ENCODE assay signal across 9 mouse cellular contexts in genomic region chr7:141008312-141008761, GRCm38 (mm10). TPM values are rescaled to one million over a fixed set of nuclear protein-coding genes. Genes with fewer than 3 reads are reported as not detected.
DNase-seq lines count a peak whose midpoint lies in the region; ATAC-seq and TF ChIP-seq lines count a peak whose summit lies in the region.
"Had no signal": no experiment of that assay in that cellular context is flagged by ENCODE, and none has a peak within 500 bp of the region (broad histone marks: within the 10 kb centered on the region; RNA-seq: fewer than 3 reads in every experiment).

No protein-coding gene starts in this region.

- TF ChIP-seq CTCF in thymus, adult 2 months (IDR thresholded peaks at IDR 0.05; ENCODE audit: borderline replicate concordance, control insufficient read depth, extremely low read depth, insufficient read depth, low read length, poor library complexity), result no peak

- DNase-seq in forebrain, embryonic 10.5 days (ENCODE audit: extremely low spot score, low spot score), result no peak
- no peak for DNase-seq in limb, embryonic 10.5 days (ENCODE audit: low spot score)
- peak; percentile 30 for DNase-seq in mesoderm, embryonic 11.5 days (ENCODE audit: low read depth, low spot score)
- DNase-seq in thymus, adult 2 months, result no peak
- no peak for DNase-seq in layer of hippocampus, adult 8-10 months (ENCODE audit: low spot score in 2 of 2)

- peaks cover 24% of the 10 kb centered on the region for H3K27me3 ChIP-seq in forebrain, embryonic 10.5 days (ENCODE audit: poor library complexity, severe bottlenecking)
- H3K27me3 ChIP-seq in forebrain, embryonic 15.5 days, result no peaks in the 10 kb centered on the region
- 0 out of 2 replicates have a peak, but pooled peaks cover 6% of the 10 kb centered on the region for H3K27me3 ChIP-seq in heart, embryonic 11.5 days (ENCODE audit: control insufficient read depth, insufficient read depth, low read length)
- no peaks in the 10 kb centered on the region for H3K27me3 ChIP-seq in limb, embryonic 10.5 days (ENCODE audit: low read depth, poor library complexity, severe bottlenecking)
- no peaks in the 10 kb centered on the region for H3K27me3 ChIP-seq in thymus, adult 2 months (ENCODE audit: control insufficient read depth, insufficient read depth, low read length)

- WGBS in forebrain, embryonic 10.5 days, result 6% methylated on average over 7 of the region's 7 CpGs
- 11% methylated on average over 7 of the region's 7 CpGs for WGBS in forebrain, embryonic 15.5 days
- WGBS in heart, embryonic 11.5 days (ENCODE audit: insufficient replicate concordance), result 8% methylated on average over 7 of the region's 7 CpGs
- 5% methylated on average over 7 of the region's 7 CpGs for WGBS in limb, embryonic 10.5 days
- WGBS in thymus, adult 2 months, result 17% methylated on average over 7 of the region's 7 CpGs

- no peaks in the 10 kb centered on the region for H3K36me3 ChIP-seq in forebrain, embryonic 10.5 days (replicated peaks)
- H3K36me3 ChIP-seq in forebrain, embryonic 15.5 days, result no peaks in the 10 kb centered on the region
- no peaks in the 10 kb centered on the region for H3K36me3 ChIP-seq in heart, embryonic 11.5 days (ENCODE audit: control insufficient read depth, insufficient read depth, low read length)
- no peaks in the 10 kb centered on the region for H3K36me3 ChIP-seq in limb, embryonic 10.5 days
- H3K36me3 ChIP-seq in thymus, adult 2 months (ENCODE audit: control insufficient read depth, insufficient read depth, low read length), result no peaks in the 10 kb centered on the region

- TF ChIP-seq POLR2A in thymus, adult 2 months (IDR thresholded peaks at IDR 0.05; ENCODE audit: control insufficient read depth, extremely low read depth, insufficient read depth, low read length, poor library complexity), result no peak

- peak overlapping the region; percentile 35; the same call in 1 of the 2 replicates for H3K27ac ChIP-seq in forebrain, embryonic 10.5 days
- H3K27ac ChIP-seq in forebrain, embryonic 15.5 days (replicated peaks), result no peak overlapping the region
- 0 out of 2 replicates have a peak overlapping the region, but pooled peaks have one; percentile 23 for H3K27ac ChIP-seq in brown adipose tissue, adult 24 weeks (replicated peaks; ENCODE audit: low read depth, low read length)
- no peak overlapping the region for H3K27ac ChIP-seq in heart, embryonic 11.5 days (ENCODE audit: low read depth, low read length)
- peak overlapping the region; percentile 56; the same call in 1 of the 2 replicates for H3K27ac ChIP-seq in limb, embryonic 10.5 days
- no peak overlapping the region for H3K27ac ChIP-seq in thymus, adult 2 months (ENCODE audit: control insufficient read depth, insufficient read depth, low read length)

- no peak overlapping the region for H3K4me2 ChIP-seq in forebrain, embryonic 15.5 days (replicated peaks)
- peak overlapping the region; percentile 57 for H3K4me2 ChIP-seq in heart, embryonic 11.5 days

- no peaks in the 10 kb centered on the region for H3K9me3 ChIP-seq in forebrain, embryonic 10.5 days
- H3K9me3 ChIP-seq in forebrain, embryonic 15.5 days, result no peaks in the 10 kb centered on the region
- no peaks in the 10 kb centered on the region for H3K9me3 ChIP-seq in heart, embryonic 11.5 days (replicated peaks; ENCODE audit: control insufficient read depth, low read length)
- no peaks in the 10 kb centered on the region for H3K9me3 ChIP-seq in limb, embryonic 10.5 days (replicated peaks)

- H3K9ac ChIP-seq in forebrain, embryonic 15.5 days (replicated peaks), result no peak overlapping the region
- H3K9ac ChIP-seq in heart, embryonic 11.5 days (ENCODE audit: low read depth, low read length), result no peak overlapping the region

- no peak for ATAC-seq in forebrain, embryonic 15.5 days (replicated peaks)
- no peak for ATAC-seq in heart, embryonic 11.5 days (replicated peaks; ENCODE audit: insufficient number of reproducible peaks, low FRiP score, low TSS enrichment)

- H3K4me1 ChIP-seq in forebrain, embryonic 10.5 days, result peaks cover 32% of the 10 kb centered on the region
- peaks cover 5% of the 10 kb centered on the region; the same call in 1 of the 2 replicates for H3K4me1 ChIP-seq in forebrain, embryonic 15.5 days
- no peaks in the 10 kb centered on the region for H3K4me1 ChIP-seq in brown adipose tissue, adult 24 weeks (ENCODE audit: control insufficient read depth, insufficient read depth, insufficient read length, low read length)
- peaks cover 6% of the 10 kb centered on the region; the same call in 1 of the 2 replicates for H3K4me1 ChIP-seq in heart, embryonic 11.5 days (ENCODE audit: control insufficient read depth, insufficient read depth, low read length)
- peaks cover 35% of the 10 kb centered on the region for H3K4me1 ChIP-seq in limb, embryonic 10.5 days
- H3K4me1 ChIP-seq in thymus, adult 2 months (replicated peaks; ENCODE audit: control insufficient read depth, insufficient read depth, low read length), result peaks cover 26% of the 10 kb centered on the region

- peak overlapping the region; percentile 42 for H3K4me3 ChIP-seq in forebrain, embryonic 10.5 days
- no peak overlapping the region for H3K4me3 ChIP-seq in forebrain, embryonic 15.5 days
- H3K4me3 ChIP-seq in brown adipose tissue, adult 24 weeks (ENCODE audit: insufficient read depth, low read depth, low read length), result no peak overlapping the region
- H3K4me3 ChIP-seq in heart, embryonic 11.5 days (ENCODE audit: low read depth, low read length), result no peak overlapping the region
- H3K4me3 ChIP-seq in limb, embryonic 10.5 days, result peak overlapping the region; percentile 35
- no peak overlapping the region for H3K4me3 ChIP-seq in thymus, adult 2 months (ENCODE audit: control insufficient read depth, insufficient read depth, low read length)

RNA-seq across cellular contexts. Expression of gene Ifitm3, which starts 2.2 kb away (rescaled TPM):
- 10.8 and 13.8 TPM in 2 replicates for polyA plus RNA-seq in forebrain, embryonic 10.5 days (2016; fragmentation: Nextera tagmentation; extraction: Ambion mirVana)
- 21.7 and 24.9 TPM in 2 replicates for polyA plus RNA-seq in forebrain, embryonic 15.5 days (2015; fragmentation: Nextera tagmentation; extraction: Ambion mirVana)
- polyA plus RNA-seq in brown adipose tissue, adult 24 weeks (2012; ENCODE audit: insufficient read depth, insufficient read length, missing spikeins), result 117 and 134 TPM in 2 replicates
- 32.5 and 36.2 TPM in 2 replicates for polyA plus RNA-seq in heart, embryonic 11.5 days (2014; fragmentation: Nextera tagmentation; extraction: Ambion mirVana)
- 54.0 and 56.4 TPM in 2 replicates for polyA plus RNA-seq in limb, embryonic 10.5 days (2016; fragmentation: Nextera tagmentation; extraction: Ambion mirVana)
- polyA plus RNA-seq in thymus, adult 2 months (2012; rRNA removed), result 309 and 397 TPM in 2 replicates
- total RNA-seq in layer of hippocampus, adult 8-10 months (2022), result 10 to 100 TPM in 3 of 4 experiments, 1 to 10 TPM in 1; 9.0 to 40.6 (median 20.8) TPM

RNA-seq across cellular contexts. Expression of gene Ifitm6, which starts 9.4 kb away (rescaled TPM):
- polyA plus RNA-seq in forebrain, embryonic 10.5 days (2016; fragmentation: Nextera tagmentation; extraction: Ambion mirVana), result not detected in 2 replicates
- polyA plus RNA-seq in forebrain, embryonic 15.5 days (2015; fragmentation: Nextera tagmentation; extraction: Ambion mirVana), result not detected in 2 replicates
- polyA plus RNA-seq in brown adipose tissue, adult 24 weeks (2012; ENCODE audit: insufficient read depth, insufficient read length, missing spikeins), result 2.1 TPM in 1 of 2 replicates, not detected in the other
- polyA plus RNA-seq in heart, embryonic 11.5 days (2014; fragmentation: Nextera tagmentation; extraction: Ambion mirVana), result 0.26 TPM in 1 of 2 replicates, not detected in the other
- polyA plus RNA-seq in limb, embryonic 10.5 days (2016; fragmentation: Nextera tagmentation; extraction: Ambion mirVana), result 0.31 TPM in 1 of 2 replicates, not detected in the other
- 4.7 and 5.9 TPM in 2 replicates for polyA plus RNA-seq in thymus, adult 2 months (2012; rRNA removed)
- total RNA-seq in layer of hippocampus, adult 8-10 months (2022), result 1 to 10 TPM in 1 of 4 experiments, not detected in 3; 1.1 TPM

RNA-seq across cellular contexts. Expression of gene Gm17387, which starts 20.6 kb away (rescaled TPM):
- not detected in 2 replicates for polyA plus RNA-seq in forebrain, embryonic 10.5 days (2016; fragmentation: Nextera tagmentation; extraction: Ambion mirVana)
- polyA plus RNA-seq in forebrain, embryonic 15.5 days (2015; fragmentation: Nextera tagmentation; extraction: Ambion mirVana), result not detected in 2 replicates
- not detected in 2 replicates for polyA plus RNA-seq in brown adipose tissue, adult 24 weeks (2012; ENCODE audit: insufficient read depth, insufficient read length, missing spikeins)
- polyA plus RNA-seq in heart, embryonic 11.5 days (2014; fragmentation: Nextera tagmentation; extraction: Ambion mirVana), result not detected in 2 replicates
- not detected in 2 replicates for polyA plus RNA-seq in limb, embryonic 10.5 days (2016; fragmentation: Nextera tagmentation; extraction: Ambion mirVana)
- polyA plus RNA-seq in thymus, adult 2 months (2012; rRNA removed), result not detected in 2 replicates
- not detected for total RNA-seq in layer of hippocampus, adult 8-10 months (2022)
- polyA plus RNA-seq: neural tube, embryonic 14.5 days had no signal

RNA-seq across cellular contexts. Expression of gene Ifitm1, which starts 41.3 kb away (rescaled TPM):
- polyA plus RNA-seq in forebrain, embryonic 10.5 days (2016; fragmentation: Nextera tagmentation; extraction: Ambion mirVana), result 3.7 and 4.1 TPM in 2 replicates
- 6.5 and 7.6 TPM in 2 replicates for polyA plus RNA-seq in forebrain, embryonic 15.5 days (2015; fragmentation: Nextera tagmentation; extraction: Ambion mirVana)
- not detected in 2 replicates for polyA plus RNA-seq in brown adipose tissue, adult 24 weeks (2012; ENCODE audit: insufficient read depth, insufficient read length, missing spikeins)
- polyA plus RNA-seq in heart, embryonic 11.5 days (2014; fragmentation: Nextera tagmentation; extraction: Ambion mirVana), result 4.8 and 7.6 TPM in 2 replicates
- polyA plus RNA-seq in limb, embryonic 10.5 days (2016; fragmentation: Nextera tagmentation; extraction: Ambion mirVana), result 27.9 and 43.1 TPM in 2 replicates
- polyA plus RNA-seq in thymus, adult 2 months (2012; rRNA removed), result 39.0 and 60.9 TPM in 2 replicates
- total RNA-seq in layer of hippocampus, adult 8-10 months (2022), result 1 to 10 TPM; 2.5 to 5.1 (median 2.7) TPM

RNA-seq across cellular contexts. Expression of gene Ifitm2, which starts 52.5 kb away (rescaled TPM):
- 365 and 397 TPM in 2 replicates for polyA plus RNA-seq in forebrain, embryonic 10.5 days (2016; fragmentation: Nextera tagmentation; extraction: Ambion mirVana)
- 126 and 142 TPM in 2 replicates for polyA plus RNA-seq in forebrain, embryonic 15.5 days (2015; fragmentation: Nextera tagmentation; extraction: Ambion mirVana)
- 194 and 274 TPM in 2 replicates for polyA plus RNA-seq in brown adipose tissue, adult 24 weeks (2012; ENCODE audit: insufficient read depth, insufficient read length, missing spikeins)
- polyA plus RNA-seq in heart, embryonic 11.5 days (2014; fragmentation: Nextera tagmentation; extraction: Ambion mirVana), result 420 and 429 TPM in 2 replicates
- polyA plus RNA-seq in limb, embryonic 10.5 days (2016; fragmentation: Nextera tagmentation; extraction: Ambion mirVana), result 904 and 922 TPM in 2 replicates
- polyA plus RNA-seq in thymus, adult 2 months (2012; rRNA removed), result 207 and 296 TPM in 2 replicates
- total RNA-seq in layer of hippocampus, adult 8-10 months (2022), result 10 to 100 TPM; 13.8 to 19.4 (median 17.2) TPM

Comparison
In these comparisons a context has a peak if more than half of its experiments do, and no peak if none do; other contexts are left out.
1. H3K27ac ChIP-seq: peak in forebrain, embryonic 10.5 days (single experiment), brown adipose tissue, adult 24 weeks (single experiment) and limb, embryonic 10.5 days (single experiment); none in forebrain, embryonic 15.5 days (single experiment), heart, embryonic 11.5 days (single experiment) and thymus, adult 2 months (single experiment).
2. H3K4me3 ChIP-seq: peak in forebrain, embryonic 10.5 days (single experiment) and limb, embryonic 10.5 days (single experiment); none in forebrain, embryonic 15.5 days (single experiment), brown adipose tissue, adult 24 weeks (single experiment), heart, embryonic 11.5 days (single experiment) and thymus, adult 2 months (single experiment).